In genomic region chr11:88555232-88555818, GRCm38 (mm10) we compare ENCODE assay signal across 7 mouse cellular contexts.
DNase-seq lines count a peak whose midpoint lies in the region; ATAC-seq lines count a peak whose summit lies in the region.

No protein-coding gene starts in this region.

- peak overlapping the region; percentile 93 for H3K27ac ChIP-seq in kidney, embryonic 16.5 days (ENCODE audit: low read length)
- H3K27ac ChIP-seq in embryonic facial prominence, embryonic 10.5 days (replicated peaks) = peak overlapping the region; percentile 84
- peak overlapping the region; percentile 85 for H3K27ac ChIP-seq in intestine, embryonic 15.5 days
- peak overlapping the region; percentile 30 for H3K27ac ChIP-seq in neural tube, embryonic 13.5 days (replicated peaks)

- H3K4me1 ChIP-seq in kidney, embryonic 16.5 days (ENCODE audit: insufficient read depth, low read length) = peaks cover 95% of the 10 kb centered on the region
- peaks cover 98% of the 10 kb centered on the region for H3K4me1 ChIP-seq in embryonic facial prominence, embryonic 10.5 days
- peaks cover 68% of the 10 kb centered on the region for H3K4me1 ChIP-seq in intestine, embryonic 15.5 days (replicated peaks)
- peaks cover 93% of the 10 kb centered on the region for H3K4me1 ChIP-seq in neural tube, embryonic 13.5 days (replicated peaks)

- no peaks in the 10 kb centered on the region for H3K9me3 ChIP-seq in kidney, embryonic 16.5 days (ENCODE audit: low read length)
- no peaks in the 10 kb centered on the region for H3K9me3 ChIP-seq in embryonic facial prominence, embryonic 10.5 days
- H3K9me3 ChIP-seq in intestine, embryonic 15.5 days = no peaks in the 10 kb centered on the region
- no peaks in the 10 kb centered on the region for H3K9me3 ChIP-seq in neural tube, embryonic 13.5 days

- no peaks in the 10 kb centered on the region for H3K36me3 ChIP-seq in kidney, embryonic 16.5 days (ENCODE audit: insufficient read depth, low read length)
- no peaks in the 10 kb centered on the region for H3K36me3 ChIP-seq in embryonic facial prominence, embryonic 10.5 days (replicated peaks)
- no peaks in the 10 kb centered on the region for H3K36me3 ChIP-seq in intestine, embryonic 15.5 days
- no peaks in the 10 kb centered on the region for H3K36me3 ChIP-seq in neural tube, embryonic 13.5 days

- no peak for DNase-seq in kidney, postnatal 14 days
- no peak for DNase-seq in embryonic facial prominence, embryonic 10.5 days (ENCODE audit: low spot score)
- no peak for DNase-seq in left cerebral cortex, postnatal 36 days (ENCODE audit: low spot score in 2 of 2)
- no peak for DNase-seq in left cerebral cortex, postnatal 25 days (ENCODE audit: low spot score in 2 of 2)

- no peak overlapping the region; the same call in 1 of the 2 replicates for H3K9ac ChIP-seq in kidney, embryonic 16.5 days (replicated peaks; ENCODE audit: low read length)
- H3K9ac ChIP-seq in intestine, embryonic 15.5 days = no peak overlapping the region
- H3K9ac ChIP-seq in neural tube, embryonic 13.5 days = peak overlapping the region; percentile 6; the same call in 1 of the 2 replicates

- H3K4me2 ChIP-seq in kidney, embryonic 16.5 days (replicated peaks; ENCODE audit: low read depth, low read length) = no peak overlapping the region
- 0 out of 2 replicates have a peak overlapping the region, but pooled peaks have one; percentile 30 for H3K4me2 ChIP-seq in intestine, embryonic 15.5 days (replicated peaks)
- H3K4me2 ChIP-seq in neural tube, embryonic 13.5 days = no peak overlapping the region

- intact Hi-C loops in left cerebral cortex, postnatal 36 days (cut with DNase I) = no loop called here
- intact Hi-C loops in left cerebral cortex, postnatal 25 days (cut with DNase I) = no loop called here

- no peak for ATAC-seq in kidney, embryonic 16.5 days (ENCODE audit: low FRiP score, low TSS enrichment)
- ATAC-seq in intestine, embryonic 15.5 days = peak; percentile 4; the same call in 1 of the 2 replicates
- ATAC-seq in neural tube, embryonic 13.5 days (ENCODE audit: low read depth) = no peak

- 23% methylated on average over 8 of the region's 8 CpGs for WGBS in kidney, embryonic 16.5 days
- 55% methylated on average over 8 of the region's 8 CpGs for WGBS in embryonic facial prominence, embryonic 10.5 days
- WGBS in intestine, embryonic 15.5 days = 40% methylated on average over 8 of the region's 8 CpGs
- WGBS in neural tube, embryonic 13.5 days = 24% methylated on average over 8 of the region's 8 CpGs

- no peak overlapping the region for H3K4me3 ChIP-seq in kidney, embryonic 16.5 days (ENCODE audit: low read length)
- H3K4me3 ChIP-seq in embryonic facial prominence, embryonic 10.5 days = 0 out of 2 replicates have a peak overlapping the region, but pooled peaks have one; percentile 12
- H3K4me3 ChIP-seq in intestine, embryonic 15.5 days (replicated peaks) = no peak overlapping the region
- no peak overlapping the region for H3K4me3 ChIP-seq in neural tube, embryonic 13.5 days

- H3K27me3 ChIP-seq in kidney, embryonic 16.5 days (ENCODE audit: insufficient read depth, low read length) = no peaks in the 10 kb centered on the region
- H3K27me3 ChIP-seq in embryonic facial prominence, embryonic 10.5 days (replicated peaks; ENCODE audit: low read depth, poor library complexity, severe bottlenecking) = no peaks in the 10 kb centered on the region
- no peaks in the 10 kb centered on the region for H3K27me3 ChIP-seq in intestine, embryonic 15.5 days (replicated peaks)
- H3K27me3 ChIP-seq in neural tube, embryonic 13.5 days = no peaks in the 10 kb centered on the region

Comparison
In these comparisons a context has a peak if more than half of its experiments do, and no peak if none do; other contexts are left out.
1. H3K27ac ChIP-seq: peak in every context shown above with its lines; median percentile 93 in kidney, embryonic 16.5 days; 85 in intestine, embryonic 15.5 days; 84 in embryonic facial prominence, embryonic 10.5 days; 30 in neural tube, embryonic 13.5 days.